Mouse (Mus musculus) CH12.LX (cell line): Measurements from ENCODE around the gene Rsph10b.

Experiments
- EP300 ChIP-seq: IDR thresholded peaks from 2 replicates; pipeline ENCODE4 v1.6.1; 2011; ENCODE audit warnings: low read length, improper control_type of control experiment
- MYC ChIP-seq: IDR thresholded peaks from 2 replicates; pipeline ENCODE4 v1.6.1; 2011; ENCODE audit warnings: low read depth, mild to moderate bottlenecking, improper control_type of control experiment, low read length
- NELFE ChIP-seq: IDR thresholded peaks from 2 replicates; pipeline ENCODE4 v1.6.1; 2011; ENCODE audit warnings: low read depth, low read length, improper control_type of control experiment
- POLR2A ChIP-seq: IDR thresholded peaks from 2 replicates; pipeline ENCODE4 v1.6.1; 2011; ENCODE audit warnings: low read depth, mild to moderate bottlenecking, improper control_type of control experiment, low read length
- ZKSCAN1 ChIP-seq: IDR thresholded peaks from 2 replicates; pipeline ENCODE4 v1.6.1; 2012; ENCODE audit warnings: low read depth, inconsistent platforms, low read length, improper control_type of control experiment, borderline replicate concordance

GRCm38 (mm10) chr5:143994632-143995365 is 62.0 kb downstream of the Rsph10b start:
- TF ChIP-seq EP300 (no peak), NELFE (no peak), POLR2A (no peak), ZKSCAN1 (no peak), MYC (no peak)
